Mouse (Mus musculus) testis, adult 2 months (tissue): ENCODE results near the gene Rasgef1c. TPM values are rescaled to one million over a fixed set of nuclear protein-coding genes. Genes with fewer than 3 reads are reported as not detected.

ENCODE experiments used
- H3K27ac ChIP-seq: fragments of 200-500 bp; 2 replicates; pipeline ENCODE4 v1.5.1; 2012; ENCODE audit warnings: low read depth, low read length; ENCODE audit not compliant: control insufficient read depth, insufficient read depth
- H3K27me3 ChIP-seq: fragments of 200-500 bp; 2 replicates; pipeline ENCODE4 v1.6.1; 2012; ENCODE audit warnings: mild to moderate bottlenecking, low read length, moderate library complexity; ENCODE audit not compliant: control insufficient read depth, insufficient read depth
- H3K36me3 ChIP-seq: fragments of 200-500 bp; 2 replicates; pipeline ENCODE4 v1.6.1; 2012; ENCODE audit warnings: mild to moderate bottlenecking, low read length; ENCODE audit not compliant: control insufficient read depth, insufficient read depth
- H3K4me1 ChIP-seq: fragments of 200-500 bp; 2 replicates; pipeline ENCODE4 v1.6.1; 2012; ENCODE audit warnings: low read length; ENCODE audit not compliant: control insufficient read depth, insufficient read depth
- H3K4me3 ChIP-seq: fragments of 200-500 bp; 2 replicates; pipeline ENCODE4 v1.5.1; 2012; ENCODE audit warnings: low read depth, mild to moderate bottlenecking, low read length, moderate library complexity, mixed read lengths; ENCODE audit not compliant: control insufficient read depth
- CTCF ChIP-seq: fragments of 200-500 bp; IDR thresholded peaks from 2 replicates; pipeline ENCODE4 v1.5.1; 2012; ENCODE audit warnings: low read depth, mild to moderate bottlenecking, inconsistent platforms, low read length, moderate library complexity; ENCODE audit not compliant: control insufficient read depth, insufficient read depth, insufficient replicate concordance
- POLR2A ChIP-seq: fragments of 200-500 bp; IDR thresholded peaks from 2 replicates; pipeline ENCODE4 v1.6.1; 2012; ENCODE audit warnings: low read depth, mild to moderate bottlenecking, inconsistent platforms, low read length, moderate library complexity; ENCODE audit not compliant: control insufficient read depth
- polyA plus RNA-seq: library from polyadenylated mRNA; depleted of rRNA; stranded (reverse); fragments of >200 nt; gene quantifications from 2 replicates; pipeline ENCODE4 v1.2.3, GENCODE M21; 2012

The Rasgef1c gene
- polyA plus RNA-seq, 1 experiment, result 0.93 TPM

DNA sequence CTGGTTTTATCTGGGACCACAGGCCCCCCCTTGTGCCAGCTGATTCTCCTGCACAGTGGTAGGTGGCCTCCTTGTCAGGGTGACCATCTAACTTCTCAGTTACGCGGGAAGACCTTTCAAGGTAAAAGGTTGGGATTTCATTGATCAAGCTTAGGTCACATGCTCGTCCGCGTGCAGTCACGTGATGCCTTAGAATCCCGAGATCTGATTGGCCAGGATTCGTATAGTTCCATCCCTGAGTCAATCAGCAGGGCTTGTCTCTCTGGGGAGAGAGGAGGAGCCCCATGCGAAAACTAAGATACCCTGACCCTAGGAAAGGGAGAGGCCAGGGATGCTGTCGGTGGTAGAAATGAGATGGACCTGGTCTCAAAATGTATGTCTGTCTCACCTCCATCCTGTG is 56.4 kb downstream of the Rasgef1c start:
- Histone ChIP-seq H3K4me1 (peaks cover 16% of the 10 kb centered on the region), H3K27me3 (no peaks in the 10 kb centered on the region), H3K4me3 (no peak overlapping the region), H3K36me3 (no peaks in the 10 kb centered on the region), H3K27ac (no peak overlapping the region)
- TF ChIP-seq CTCF (no peak), POLR2A (no peak)

DNA sequence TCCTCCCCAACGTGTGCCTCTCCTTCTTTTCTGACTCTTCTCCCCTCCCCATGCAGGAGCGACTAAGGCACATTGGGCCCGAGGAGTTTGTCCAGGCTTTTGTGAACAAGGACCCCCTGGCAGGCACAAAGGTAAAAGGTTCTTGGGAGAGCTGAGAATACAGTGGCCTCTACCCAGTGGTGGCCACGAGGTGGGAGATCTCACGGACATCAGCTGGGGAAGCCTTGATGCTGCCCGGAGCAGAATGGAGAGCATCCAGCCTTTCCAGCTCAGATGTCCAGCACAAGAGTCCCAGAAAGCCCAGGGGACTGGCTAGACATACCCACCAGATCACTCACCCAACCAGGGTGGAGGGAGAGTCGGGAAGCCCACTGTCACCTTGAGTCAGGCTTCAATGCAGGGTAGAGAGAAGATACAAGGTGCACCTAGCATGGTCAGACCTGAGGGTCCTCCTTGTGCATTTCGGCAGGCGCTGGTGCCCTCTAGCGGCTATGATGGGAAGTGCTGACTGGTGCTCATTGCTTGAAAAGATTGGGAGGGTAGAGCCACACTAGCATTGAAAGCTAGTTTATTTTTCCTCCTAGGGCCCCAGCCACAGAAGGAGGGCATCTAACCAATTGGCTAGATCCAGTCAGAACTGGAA is 59.6 kb downstream of the Rasgef1c start:
- Histone ChIP-seq H3K27ac (no peak overlapping the region), H3K4me3 (no peak overlapping the region), H3K36me3 (no peaks in the 10 kb centered on the region), H3K4me1 (peaks cover 16% of the 10 kb centered on the region), H3K27me3 (no peaks in the 10 kb centered on the region)
- TF ChIP-seq CTCF, result peak; percentile 94
- TF ChIP-seq POLR2A, result no peak

DNA sequence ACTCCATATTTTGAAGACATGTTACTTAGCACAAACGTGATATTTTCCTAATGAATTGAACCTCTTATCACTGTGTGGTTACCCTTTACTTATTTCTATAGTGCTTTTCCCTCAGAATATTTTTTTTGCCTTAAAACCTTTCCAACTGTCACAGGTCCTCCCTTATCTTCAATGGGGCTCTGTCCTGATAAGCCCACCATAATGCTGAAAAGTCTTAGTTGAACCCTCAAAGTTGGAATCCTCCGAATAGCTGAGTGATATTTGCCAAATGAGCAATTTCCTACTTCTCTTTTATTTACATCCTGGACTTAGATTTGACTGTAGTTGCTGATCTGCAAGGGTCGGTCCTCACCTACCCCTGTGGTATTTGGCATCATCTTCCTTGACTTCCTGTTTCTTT is 63.7 kb downstream of the Rasgef1c start:
- no peak overlapping the region for H3K4me3 ChIP-seq
- H3K4me1 ChIP-seq, result no peaks in the 10 kb centered on the region
- H3K36me3 ChIP-seq, result no peaks in the 10 kb centered on the region
- TF ChIP-seq POLR2A (no peak), CTCF (no peak)
- H3K27ac ChIP-seq, result no peak overlapping the region
- H3K27me3 ChIP-seq, result no peaks in the 10 kb centered on the region

DNA sequence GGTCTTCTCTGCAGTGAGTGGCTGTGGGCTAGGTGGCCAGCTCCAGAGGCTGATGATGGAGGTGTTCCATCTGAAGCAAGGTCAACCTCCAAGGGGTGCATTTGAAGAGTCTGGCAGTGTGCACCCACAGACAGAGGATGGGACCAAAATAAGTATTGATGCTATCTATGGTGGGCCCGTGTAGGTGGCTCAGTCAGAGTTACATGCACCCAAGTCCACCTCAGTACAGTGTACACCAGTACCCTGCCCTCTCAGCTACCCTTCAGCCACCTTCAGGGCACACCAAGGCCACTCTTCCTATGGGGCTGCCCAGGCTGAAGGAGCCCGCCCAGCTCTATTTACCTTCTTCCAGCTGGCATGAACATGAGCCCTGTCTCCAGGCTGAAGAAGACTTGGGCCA is 68.1 kb downstream of the Rasgef1c start:
- Histone ChIP-seq H3K4me1 (no peaks in the 10 kb centered on the region), H3K27ac (no peak overlapping the region), H3K36me3 (no peaks in the 10 kb centered on the region), H3K27me3 (no peaks in the 10 kb centered on the region), H3K4me3 (no peak overlapping the region)
- TF ChIP-seq POLR2A (no peak), CTCF (no peak)

DNA sequence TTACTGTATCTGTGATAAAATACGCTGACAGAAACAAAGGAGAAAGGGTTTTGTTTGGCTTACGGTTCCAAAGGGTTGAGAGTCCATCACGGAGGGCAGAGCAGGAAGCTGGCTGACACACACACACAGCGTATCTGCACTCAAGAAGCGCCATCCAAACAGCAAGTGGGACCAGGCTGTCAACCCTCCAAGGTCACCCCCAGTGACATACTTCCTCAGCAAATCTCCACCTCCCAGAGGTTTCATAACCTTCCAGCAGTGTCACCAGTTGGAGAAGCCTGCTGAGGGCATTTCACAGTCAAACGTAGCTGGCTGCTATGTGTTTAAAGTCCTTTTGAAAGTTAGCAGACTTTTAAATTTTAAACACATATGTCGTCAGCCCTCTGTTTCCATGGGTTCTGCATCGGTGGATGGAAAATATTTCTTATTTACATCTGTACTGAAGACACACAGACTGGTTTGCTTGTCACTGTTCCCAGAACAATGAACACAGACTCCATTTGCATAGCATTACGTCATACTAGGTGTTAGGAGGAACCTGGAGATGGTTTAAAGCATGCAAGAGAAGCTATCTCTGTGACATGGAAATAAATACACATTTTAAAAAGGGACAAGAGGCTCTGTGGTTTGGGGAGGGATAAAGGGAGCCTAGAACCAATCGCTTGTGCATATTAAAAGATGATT is 72.2 kb downstream of the Rasgef1c start:
- H3K4me1 ChIP-seq, result no peaks in the 10 kb centered on the region
- H3K36me3 ChIP-seq, result no peaks in the 10 kb centered on the region
- H3K4me3 ChIP-seq, result no peak overlapping the region
- TF ChIP-seq CTCF (no peak), POLR2A (no peak)
- no peaks in the 10 kb centered on the region for H3K27me3 ChIP-seq
- no peak overlapping the region for H3K27ac ChIP-seq

DNA sequence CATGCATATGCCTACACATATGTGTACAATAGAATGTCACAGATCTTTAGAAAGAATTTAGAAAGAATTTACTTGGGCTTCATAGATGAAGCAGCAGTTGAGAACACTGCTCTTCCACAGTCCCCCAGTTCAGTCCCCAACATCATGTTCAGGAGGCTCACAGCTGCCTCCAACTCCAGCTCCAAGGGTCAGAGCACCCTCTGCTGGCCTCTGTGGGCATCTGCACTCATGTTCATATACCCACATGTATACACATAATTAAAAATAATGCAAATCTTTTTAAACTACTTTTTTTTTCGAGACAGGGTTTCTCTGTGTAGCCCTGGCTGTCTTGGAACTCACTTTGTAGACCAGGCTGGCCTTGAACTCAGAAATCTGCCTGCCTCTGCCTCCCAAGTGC is 73.0 kb downstream of the Rasgef1c start:
- Histone ChIP-seq H3K4me1 (no peaks in the 10 kb centered on the region), H3K27ac (no peak overlapping the region), H3K4me3 (no peak overlapping the region), H3K27me3 (no peaks in the 10 kb centered on the region), H3K36me3 (no peaks in the 10 kb centered on the region)
- TF ChIP-seq POLR2A (no peak), CTCF (peak; percentile 44; the same call in 1 of the 2 replicates)

DNA sequence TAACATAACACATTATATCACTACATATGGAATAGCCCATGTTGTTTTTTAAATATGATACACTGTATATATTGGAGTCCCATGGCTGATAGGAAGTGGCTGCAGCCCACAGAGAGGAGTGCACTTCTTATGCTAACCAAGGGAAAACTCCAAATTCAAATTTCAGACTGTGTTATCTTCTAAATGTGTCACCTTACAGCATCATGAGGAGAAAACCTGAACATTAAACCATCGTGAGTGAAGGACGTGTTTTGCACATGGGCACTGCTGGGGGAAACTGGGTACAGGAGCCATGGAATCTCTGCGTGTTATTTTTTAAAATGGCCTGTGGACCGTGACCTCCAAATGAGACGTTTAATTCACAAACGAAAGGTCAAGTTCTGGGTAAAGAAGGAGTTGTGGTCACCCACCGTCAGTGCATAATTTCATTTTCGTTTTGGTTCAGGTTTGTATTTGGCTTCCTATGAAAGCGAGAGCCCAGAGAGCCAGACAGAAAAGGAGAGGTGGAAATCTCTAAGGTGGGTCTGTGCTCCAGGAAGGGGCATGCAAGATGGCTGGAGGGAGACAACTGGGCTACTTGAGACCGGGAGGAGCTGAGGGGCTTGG is 76.4 kb downstream of the Rasgef1c start:
- Histone ChIP-seq H3K4me1 (no peaks in the 10 kb centered on the region), H3K36me3 (no peaks in the 10 kb centered on the region)
- TF ChIP-seq POLR2A, result no peak
- no peak for TF ChIP-seq CTCF

More for the DNA sequence above, 76.4 kb downstream of the Rasgef1c start:
- Histone ChIP-seq H3K4me3 (no peak overlapping the region), H3K27me3 (no peaks in the 10 kb centered on the region), H3K27ac (no peak overlapping the region)
